Mouse (Mus musculus) C3H10T1/2 (cell line): Measurements from ENCODE around the gene 4930578G10Rik. TPM values are rescaled to one million over a fixed set of nuclear protein-coding genes. Genes with fewer than 3 reads are reported as not detected.

Experiments
- polyA plus RNA-seq, 2 experiments: library from polyadenylated mRNA; unstranded; fragments of >200 nt; fragmentation: generic; extraction: Trizol; gene quantifications; one replicate each; pipeline ENCODE4 v1.2.1; 2012; ENCODE audit warnings: missing spikeins in 2 of 2

The 4930578G10Rik gene
- not detected for polyA plus RNA-seq

GRCm38 (mm10) chr4:42735245-42735644, at the start of gene 4930578G10Rik:
Gene 4930578G10Rik (plus strand): TSS chr4:42735545.

GRCm38 (mm10) chr4:42756477-42756876, 21.1 kb downstream of the 4930578G10Rik start, which contains the start of gene Ccl19:
Gene Ccl19 (minus strand): TSS chr4:42756577.

GRCm38 (mm10) chr4:42773893-42774292, 38.5 kb downstream of the 4930578G10Rik start, which contains the start of gene Ccl21a:
Gene Ccl21a (minus strand): TSS chr4:42773993.

GRCm38 (mm10) chr4:42853788-42854187, 118.4 kb downstream of the 4930578G10Rik start, which contains the start of gene Fam205a1:
Gene Fam205a1 (minus strand): TSS chr4:42853888.

GRCm38 (mm10) chr4:42856671-42857070, 121.3 kb downstream of the 4930578G10Rik start, which contains the start of gene Gm12394:
Gene Gm12394 (minus strand): TSS chr4:42856771.

GRCm38 (mm10) chr4:42874134-42874533, 138.8 kb downstream of the 4930578G10Rik start, which contains the start of gene Fam205c:
Gene Fam205c (minus strand): TSS chr4:42874234.

Other genes with a start within 250 kb of the 4930578G10Rik start
- not detected for gene Fam205a2, start 207.4 kb upstream of the 4930578G10Rik start, polyA plus RNA-seq
- not detected for gene Gm10591, start 123.3 kb upstream of the 4930578G10Rik start, polyA plus RNA-seq
- gene Gm2564, start 105.8 kb upstream of the 4930578G10Rik start, polyA plus RNA-seq, result not detected
- gene Ccl27b, start 80.3 kb upstream of the 4930578G10Rik start, polyA plus RNA-seq, result not detected
- gene Il11ra2, start 73.7 kb upstream of the 4930578G10Rik start, polyA plus RNA-seq, result under 1 TPM in 1 of 2 experiments, not detected in 1; 0.19 TPM
- gene Ccl19, start 21.0 kb downstream of the 4930578G10Rik start, polyA plus RNA-seq, result not detected
- gene Ccl21a, start 38.4 kb downstream of the 4930578G10Rik start, polyA plus RNA-seq, result not detected
- not detected for gene Fam205a1, start 118.3 kb downstream of the 4930578G10Rik start, polyA plus RNA-seq
- gene Gm12394, start 121.2 kb downstream of the 4930578G10Rik start, polyA plus RNA-seq, result not detected
- not detected for gene Fam205c, start 138.7 kb downstream of the 4930578G10Rik start, polyA plus RNA-seq
- gene Phf24, start 181.1 kb downstream of the 4930578G10Rik start, polyA plus RNA-seq, result not detected
- 1 to 10 TPM; 1.8 to 7.6 TPM for gene Dnajb5, start 214.3 kb downstream of the 4930578G10Rik start, polyA plus RNA-seq
- gene 1700022I11Rik, start 234.1 kb downstream of the 4930578G10Rik start, polyA plus RNA-seq, result under 1 TPM; 0.14 to 0.76 TPM